Mouse (Mus musculus) liver, postnatal 0 days (tissue): ENCODE results near the gene Snrpb.

Experiments used
- CTCF ChIP-seq: sonication (generic); IDR thresholded peaks from 2 replicates; pipeline ENCODE4 v1.5.1; 2016; ENCODE audit warnings: antibody characterized with exemption, low read depth
- EP300 ChIP-seq: IDR thresholded peaks from 2 replicates; pipeline ENCODE4 v1.6.1; 2016; ENCODE audit warnings: antibody characterized with exemption, low read depth, mild to moderate bottlenecking

DNA sequence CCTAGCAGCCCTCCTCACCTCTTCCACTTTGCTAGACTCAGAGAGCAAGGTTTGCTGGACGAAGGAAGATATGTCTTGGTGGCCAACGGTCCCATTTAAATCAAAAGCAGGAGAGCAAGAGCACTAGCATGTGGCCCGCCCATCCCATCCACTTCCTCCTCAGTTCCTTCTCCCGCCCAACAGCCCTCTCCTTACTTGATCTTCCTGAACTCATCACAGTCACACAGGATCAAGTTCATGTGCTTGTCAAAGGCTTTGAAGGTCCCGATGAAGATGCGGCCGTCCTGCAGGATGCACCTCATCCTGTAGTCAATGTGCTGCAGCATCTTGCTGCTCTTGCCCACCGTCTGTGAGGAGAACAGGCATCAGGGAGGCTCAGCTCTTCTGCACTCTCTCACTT lies 2.4 kb downstream of the Snrpb start:
- no peak for TF ChIP-seq CTCF
- TF ChIP-seq EP300 = no peak
